Mouse (Mus musculus) A20 (cell line): ENCODE measurements at regions not wholly inside any gene's neighbourhood (a gene's known extent, or its start where the extent isn't known, plus 50 kb on each side); places are given as distances from the start of the nearest gene placed in this dataset.
"Not testable (repeated sequence)": the region's sequence is repeated elsewhere in the genome, so short reads cannot be mapped to it uniquely, and the experiment has no call there.

Experiments
- DNase-seq: peaks from one replicate; pipeline ENCODE4 v3.0.0-alpha.2; 2011; ENCODE audit warnings: low read depth, low spot score

GRCm38 (mm10) chr1:18058211-18058971, 87.3 kb downstream of the Crisp4 start:
- no peak for DNase-seq

- no peak for DNase-seq
Measured at GRCm38 (mm10) chr1:18057646-18058210, 88.0 kb downstream of the Crisp4 start.

- not testable (repeated sequence) for DNase-seq
Measured at GRCm38 (mm10) chr1:18057003-18057402, 88.7 kb downstream of the Crisp4 start.

- DNase-seq = no peak
Measured at GRCm38 (mm10) chr1:18030226-18030625, 115.5 kb downstream of the Crisp4 start.

GRCm38 (mm10) chr1:18012941-18013340, 132.8 kb downstream of the Crisp4 start:
- DNase-seq = peak; percentile 19

- DNase-seq = peak; percentile 12
Measured at GRCm38 (mm10) chr1:17980604-17981003, 165.1 kb downstream of the Crisp4 start.

GRCm38 (mm10) chr1:17978086-17978485, 167.6 kb downstream of the Crisp4 start:
- no peak for DNase-seq

GRCm38 (mm10) chr1:17956881-17957280, 188.8 kb downstream of the Crisp4 start:
- DNase-seq = not testable (repeated sequence)

GRCm38 (mm10) chr1:17932108-17932810, 213.4 kb downstream of the Crisp4 start:
- not testable (repeated sequence) for DNase-seq
